8 mouse cellular contexts compared by ENCODE assay signal in genomic region chr11:75403301-75404052, GRCm38 (mm10). TPM values are rescaled to one million over a fixed set of nuclear protein-coding genes. Genes with fewer than 3 reads are reported as not detected.
DNase-seq lines count a peak whose midpoint lies in the region; ATAC-seq and TF ChIP-seq lines count a peak whose summit lies in the region.

No protein-coding gene starts in this region.

- TF ChIP-seq POLR2A in lung, adult 2 months (IDR thresholded peaks at IDR 0.05; ENCODE audit: borderline replicate concordance, extremely low read depth, low read depth, low read length) = no peak
- TF ChIP-seq POLR2A in cerebellum, adult 2 months (IDR thresholded peaks at IDR 0.05; ENCODE audit: borderline replicate concordance, insufficient read depth, low read length) = no peak

- no peak for ATAC-seq in forebrain, embryonic 16.5 days

- TF ChIP-seq CTCF in lung, adult 2 months (IDR thresholded peaks at IDR 0.05; ENCODE audit: insufficient read depth, low read length) = no peak
- no peak for TF ChIP-seq CTCF in cerebellum, adult 2 months (IDR thresholded peaks at IDR 0.05; ENCODE audit: borderline replicate concordance, insufficient read depth, low read depth, low read length)

- 55% methylated on average over 6 of the region's 6 CpGs for WGBS in lung, adult 2 months
- WGBS in cerebellum, adult 2 months = 86% methylated on average over 6 of the region's 6 CpGs
- 77% methylated on average over 6 of the region's 6 CpGs for WGBS in forebrain, embryonic 16.5 days

- H3K9me3 ChIP-seq in forebrain, embryonic 16.5 days (ENCODE audit: control insufficient read depth, low read length) = no peaks in the 10 kb centered on the region

- H3K4me3 ChIP-seq in lung, adult 2 months (replicated peaks; ENCODE audit: extremely low read depth, low read depth, low read length) = no peak overlapping the region
- H3K4me3 ChIP-seq in cerebellum, adult 2 months (replicated peaks; ENCODE audit: insufficient read depth, low read depth, low read length) = no peak overlapping the region
- no peak overlapping the region for H3K4me3 ChIP-seq in forebrain, embryonic 16.5 days (replicated peaks; ENCODE audit: low read length)

- peak; percentile 57 to 65 for DNase-seq in adrenal gland, adult (ENCODE audit: inconsistent age in 2 of 2, low spot score in 1 of 2)
- no peak for DNase-seq in adrenal gland, postnatal 4 days (ENCODE audit: low spot score in 2 of 2)
- peak; percentile 64 for DNase-seq in urinary bladder, postnatal 14 days (ENCODE audit: low spot score)
- DNase-seq in urinary bladder, postnatal 10 days (ENCODE audit: low spot score) = no peak
- DNase-seq in lung, adult 2 months = peak; percentile 27
- no peak for DNase-seq in cerebellum, adult 2 months
- no peak for DNase-seq in embryo, embryonic 9.5 days (ENCODE audit: extremely low spot score)

- H3K4me1 ChIP-seq in lung, adult 2 months (ENCODE audit: control insufficient read depth, insufficient read depth, low read length) = 0 out of 2 replicates have a peak, but pooled peaks cover 5% of the 10 kb centered on the region
- H3K4me1 ChIP-seq in cerebellum, adult 2 months (ENCODE audit: control insufficient read depth, insufficient read depth, low read length) = peaks cover 15% of the 10 kb centered on the region
- no peaks in the 10 kb centered on the region; the same call in none of the 2 replicates for H3K4me1 ChIP-seq in forebrain, embryonic 16.5 days (replicated peaks; ENCODE audit: control insufficient read depth, insufficient read depth, low read length)

- H3K4me2 ChIP-seq in forebrain, embryonic 16.5 days (ENCODE audit: low read length) = no peak overlapping the region

- no peak overlapping the region for H3K9ac ChIP-seq in forebrain, embryonic 16.5 days (replicated peaks; ENCODE audit: low read depth, low read length)

- H3K27ac ChIP-seq in cerebellum, adult 2 months (ENCODE audit: insufficient read depth, low read length) = no peak overlapping the region
- no peak overlapping the region for H3K27ac ChIP-seq in forebrain, embryonic 16.5 days (ENCODE audit: low read length)

- no peaks in the 10 kb centered on the region for H3K36me3 ChIP-seq in forebrain, embryonic 16.5 days (ENCODE audit: control insufficient read depth, insufficient read depth)

- no peaks in the 10 kb centered on the region for H3K27me3 ChIP-seq in cerebellum, adult 2 months (ENCODE audit: control insufficient read depth, insufficient read depth, low read length)
- H3K27me3 ChIP-seq in forebrain, embryonic 16.5 days (replicated peaks; ENCODE audit: control insufficient read depth, insufficient read depth, low read length) = no peaks in the 10 kb centered on the region

RNA-seq across cellular contexts. Expression of gene Serpinf1, which starts 19.0 kb away (rescaled TPM):
- 100 to 1,000 TPM in 1 of 2 experiments, 10 to 100 TPM in 1; 45.8 to 111 TPM for total RNA-seq in adrenal gland, postnatal 4 days (2021)
- 96.0 and 110 TPM in 2 replicates for polyA plus RNA-seq in lung, adult 2 months (2012; rRNA removed)
- polyA plus RNA-seq in cerebellum, adult 2 months (2012; rRNA removed) = 27.5 and 32.9 TPM in 2 replicates
- polyA plus RNA-seq in forebrain, embryonic 16.5 days (2015; fragmentation: Nextera tagmentation; extraction: Ambion mirVana) = 24.3 and 44.3 TPM in 2 replicates

RNA-seq across cellular contexts. Expression of gene Serpinf2, which starts 35.9 kb away (rescaled TPM):
- total RNA-seq in adrenal gland, postnatal 4 days (2021) = 100 to 1,000 TPM in 1 of 2 experiments, 10 to 100 TPM in 1; 12.4 to 127 TPM
- polyA plus RNA-seq in lung, adult 2 months (2012; rRNA removed) = 0.60 and 0.82 TPM in 2 replicates
- polyA plus RNA-seq in cerebellum, adult 2 months (2012; rRNA removed) = 0.13 and 0.15 TPM in 2 replicates
- not detected in 2 replicates for polyA plus RNA-seq in forebrain, embryonic 16.5 days (2015; fragmentation: Nextera tagmentation; extraction: Ambion mirVana)

RNA-seq across cellular contexts. Expression of gene Wdr81, which starts 51.0 kb away (rescaled TPM):
- total RNA-seq in adrenal gland, postnatal 4 days (2021) = 10 to 100 TPM; 18.1 to 18.4 TPM
- 27.9 and 29.9 TPM in 2 replicates for polyA plus RNA-seq in lung, adult 2 months (2012; rRNA removed)
- 15.1 and 15.3 TPM in 2 replicates for polyA plus RNA-seq in cerebellum, adult 2 months (2012; rRNA removed)
- polyA plus RNA-seq in forebrain, embryonic 16.5 days (2015; fragmentation: Nextera tagmentation; extraction: Ambion mirVana) = 9.2 and 10.0 TPM in 2 replicates

RNA-seq across cellular contexts. Expression of gene Smyd4, which starts 55.2 kb away (rescaled TPM):
- total RNA-seq in adrenal gland, postnatal 4 days (2021) = 10 to 100 TPM; 11.4 to 12.3 TPM
- polyA plus RNA-seq in lung, adult 2 months (2012; rRNA removed) = 3.6 and 5.2 TPM in 2 replicates
- 9.1 and 9.2 TPM in 2 replicates for polyA plus RNA-seq in cerebellum, adult 2 months (2012; rRNA removed)
- polyA plus RNA-seq in forebrain, embryonic 16.5 days (2015; fragmentation: Nextera tagmentation; extraction: Ambion mirVana) = 15.0 and 19.0 TPM in 2 replicates

RNA-seq across cellular contexts. Expression of gene Rpa1, which starts 55.4 kb away (rescaled TPM):
- total RNA-seq in adrenal gland, postnatal 4 days (2021) = 10 to 100 TPM; 87.2 to 93.7 TPM
- 15.9 and 17.1 TPM in 2 replicates for polyA plus RNA-seq in lung, adult 2 months (2012; rRNA removed)
- polyA plus RNA-seq in cerebellum, adult 2 months (2012; rRNA removed) = 59.3 and 64.2 TPM in 2 replicates
- polyA plus RNA-seq in forebrain, embryonic 16.5 days (2015; fragmentation: Nextera tagmentation; extraction: Ambion mirVana) = 67.1 and 71.5 TPM in 2 replicates

Comparison
In these comparisons a context has a peak if more than half of its experiments do, and no peak if none do; other contexts are left out.
1. DNase-seq: peak in adrenal gland, adult (2 of 2), urinary bladder, postnatal 14 days (single experiment) and lung, adult 2 months (single experiment); none in adrenal gland, postnatal 4 days (0 of 2), urinary bladder, postnatal 10 days (single experiment), cerebellum, adult 2 months (0 of 2) and embryo, embryonic 9.5 days (single experiment).